Mouse (Mus musculus) spleen, postnatal 14 days (tissue): ENCODE results near the gene 1700020N01Rik.

ENCODE experiments used
- DNase-seq, 2 experiments: peaks; one replicate each; pipeline ENCODE4 v3.0.0; 2021 to 2022; ENCODE audit warnings: low spot score in 2 of 2

1700020N01Rik gene

DNA sequence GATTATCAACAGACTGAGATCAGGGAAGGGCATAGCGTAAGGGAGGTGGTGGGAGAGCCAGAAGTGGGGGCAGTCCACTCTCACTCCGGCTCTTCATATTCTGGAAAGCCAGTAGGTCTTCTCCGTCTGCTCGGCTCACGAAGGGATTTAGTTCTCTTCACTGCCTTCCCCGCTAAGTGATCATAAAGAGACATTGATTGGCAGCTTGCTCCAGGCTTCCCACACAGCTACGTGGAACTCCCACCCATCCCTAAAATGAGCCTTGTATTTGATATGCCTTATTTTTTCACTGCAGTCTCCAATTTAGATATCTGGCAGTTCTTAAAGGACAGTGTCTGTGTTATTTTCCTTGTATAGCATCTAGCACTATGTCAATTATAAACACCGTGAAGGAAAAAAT is 11.5 kb downstream of the 1700020N01Rik start:
- no peak for DNase-seq

GRCm38 (mm10) chr10:21605011-21605571 is 12.1 kb downstream of the 1700020N01Rik start:
- DNase-seq: no peak

DNA sequence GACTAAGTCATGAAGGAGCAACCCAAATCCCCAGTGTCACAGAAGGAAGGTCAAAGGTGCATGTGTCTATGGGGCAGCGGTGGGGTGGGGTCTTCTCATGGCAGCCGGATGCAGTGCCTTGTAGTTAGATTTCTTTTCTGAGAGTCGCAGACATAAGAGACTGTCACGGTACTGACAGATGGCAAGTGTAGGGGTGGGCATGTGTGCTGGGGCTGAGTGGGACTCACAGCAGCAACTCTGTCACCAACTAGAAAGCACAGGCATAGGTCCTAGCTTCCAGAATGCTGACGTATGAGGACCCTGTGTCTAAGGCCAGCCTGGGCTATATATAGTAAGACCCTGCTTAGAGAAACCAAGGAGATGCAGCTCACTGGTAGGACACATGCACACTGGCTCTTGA is 12.7 kb downstream of the 1700020N01Rik start:
- no peak for DNase-seq

DNA sequence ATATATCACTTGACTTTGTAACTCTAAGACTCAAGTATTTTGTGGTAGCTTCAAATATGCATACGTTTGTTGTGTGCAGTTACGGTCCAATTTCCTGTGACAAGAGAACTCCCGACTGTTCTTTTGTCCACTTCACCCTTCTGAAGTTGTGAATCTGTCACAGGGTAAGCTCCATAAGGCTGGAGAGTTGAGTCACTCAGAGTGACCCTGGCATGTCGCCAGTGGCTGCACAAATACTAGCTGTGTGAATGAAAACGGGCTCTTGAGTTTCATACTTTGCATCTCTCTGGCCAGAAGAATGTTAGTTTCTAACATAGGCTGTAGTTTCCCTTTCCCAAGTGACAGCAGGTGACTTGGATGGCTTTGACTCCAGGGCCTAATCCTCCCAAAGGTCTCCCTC is 14.0 kb downstream of the 1700020N01Rik start:
- no peak for DNase-seq

DNA sequence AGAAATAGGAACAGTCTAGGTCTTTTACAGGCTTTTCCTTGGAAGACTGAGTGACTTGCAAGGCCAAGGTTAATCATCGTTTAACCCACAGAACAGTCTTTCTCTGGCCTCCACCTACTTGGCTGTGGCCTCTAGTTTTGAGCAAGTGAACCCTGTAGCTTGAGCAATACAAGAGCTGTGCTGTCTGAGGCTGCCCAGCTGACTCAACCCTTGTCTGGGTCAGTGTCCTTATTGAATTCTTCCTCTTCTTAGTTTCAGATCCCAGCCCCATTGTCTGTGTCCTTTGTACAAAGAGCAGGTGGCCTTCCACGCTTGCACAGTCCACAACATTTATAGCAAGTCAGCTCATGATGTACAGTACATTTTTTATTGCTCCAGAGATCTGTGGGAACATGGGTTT is 16.6 kb downstream of the 1700020N01Rik start:
- DNase-seq: no peak

DNA sequence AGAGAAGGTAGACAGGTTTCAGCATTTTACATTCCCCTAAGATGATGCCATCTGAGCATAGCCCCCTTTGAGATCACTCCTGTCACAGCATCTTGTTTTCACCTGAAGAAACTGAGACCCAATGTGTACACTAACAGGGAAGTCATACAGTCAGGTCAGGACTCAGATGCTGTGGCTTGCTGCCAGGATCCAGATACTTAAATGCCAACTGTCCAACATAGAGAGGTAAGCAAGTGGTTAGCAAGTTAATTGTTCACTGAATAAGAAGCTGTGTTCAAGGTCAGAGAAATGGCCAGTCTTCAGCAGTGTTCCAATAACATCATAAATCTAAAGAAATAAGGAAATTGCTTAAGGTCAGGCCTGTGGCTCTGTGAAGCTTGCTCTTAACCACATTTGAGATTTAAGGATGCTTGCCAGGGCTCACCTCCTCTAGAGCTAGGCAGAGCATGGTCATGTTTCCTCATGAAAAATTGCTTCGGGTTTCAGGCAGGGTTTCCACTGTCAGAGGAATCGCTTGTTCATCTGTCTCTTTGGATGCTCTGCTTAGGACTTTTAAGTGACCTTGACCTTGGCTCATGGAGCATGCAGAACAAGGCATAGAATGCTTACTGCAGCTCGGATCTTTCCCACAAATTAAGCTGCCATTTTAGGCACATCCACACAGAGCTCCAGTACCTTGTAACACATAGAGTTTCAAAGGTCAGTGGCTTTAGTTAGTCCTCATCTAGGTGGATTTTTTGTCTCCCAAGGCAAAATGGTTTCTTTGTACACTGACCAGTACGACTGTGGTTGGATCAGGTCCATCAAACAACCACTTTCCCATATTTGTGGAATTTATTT is 20.3 kb downstream of the 1700020N01Rik start:
- DNase-seq: no peak

DNA sequence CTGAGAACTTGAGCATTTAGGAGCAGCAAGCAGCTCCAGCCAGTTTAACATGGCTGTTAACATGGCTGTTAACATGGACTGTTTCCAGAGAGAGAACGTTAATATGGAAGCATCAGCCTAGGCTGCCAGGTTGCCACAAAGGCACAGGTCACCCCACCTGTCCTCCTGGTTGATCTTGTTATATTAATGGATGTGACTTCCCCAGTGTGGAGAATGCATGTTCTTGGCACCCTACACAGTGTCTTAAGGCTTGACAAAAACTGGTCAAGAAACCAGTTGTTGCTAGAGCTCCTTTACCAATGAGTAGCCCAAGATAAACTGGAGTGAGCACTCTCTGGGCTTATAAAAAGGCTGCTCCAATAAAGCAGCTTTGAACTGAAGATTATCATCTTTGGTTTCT is 21.6 kb downstream of the 1700020N01Rik start:
- no peak for DNase-seq

DNA sequence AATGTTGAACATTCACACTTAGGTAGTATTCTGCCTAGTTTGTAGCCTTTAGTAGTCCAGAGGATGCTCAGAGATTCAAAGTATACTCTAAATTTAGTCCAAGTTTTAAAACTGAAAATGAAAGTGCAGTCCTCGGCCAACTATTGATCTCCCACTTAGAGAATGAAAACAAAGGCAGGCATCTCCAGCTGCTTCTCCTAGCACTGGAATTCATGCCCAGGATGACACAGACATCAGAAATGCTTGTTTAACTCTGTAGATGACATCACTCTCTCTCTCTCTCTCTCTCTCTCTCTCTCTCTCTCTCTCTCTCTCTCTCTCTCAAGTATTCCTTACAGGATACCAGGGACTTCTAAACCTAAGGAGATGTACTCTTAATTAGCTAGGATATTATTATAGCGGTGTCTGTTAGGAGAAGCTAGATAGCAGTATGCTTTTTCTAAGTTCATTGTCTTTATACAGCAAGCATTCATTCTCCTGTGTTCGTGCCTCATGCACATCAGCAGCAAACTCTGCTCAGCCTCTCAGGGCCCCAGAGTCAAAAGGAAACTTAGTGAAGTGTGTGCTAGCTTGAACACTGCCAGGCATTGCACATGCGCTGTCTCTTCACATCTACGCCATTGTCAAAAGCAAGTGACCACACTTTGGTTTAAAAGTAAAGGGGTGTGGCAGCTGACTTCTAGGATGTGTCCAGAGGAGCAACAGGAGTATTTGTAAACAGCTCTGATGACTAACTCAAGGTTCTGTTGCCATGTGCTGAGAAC is 26.0 kb downstream of the 1700020N01Rik start:
- DNase-seq: no peak

DNA sequence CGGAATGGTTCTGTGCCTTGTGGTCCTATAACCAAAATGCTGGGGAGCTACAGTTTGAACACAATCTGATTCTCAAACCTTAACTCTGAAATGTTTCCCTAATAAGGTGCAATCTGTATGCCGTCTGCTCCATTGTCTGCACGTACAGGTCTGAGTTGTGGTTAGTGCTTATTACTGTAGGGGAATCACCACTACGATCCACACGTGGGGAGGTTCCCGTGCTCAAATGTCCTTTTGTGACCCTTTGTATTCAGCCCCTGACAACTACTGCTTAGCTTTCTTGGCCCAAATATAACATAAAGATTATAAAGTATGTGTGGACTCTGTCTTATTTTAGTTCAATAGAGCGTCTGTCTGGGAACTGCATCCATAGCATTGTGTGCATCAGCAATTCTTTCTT is 29.1 kb downstream of the 1700020N01Rik start:
- DNase-seq: no peak

- DNase-seq: no peak
Observed at GRCm38 (mm10) chr10:21628555-21628954, 35.6 kb downstream of the 1700020N01Rik start.

DNA sequence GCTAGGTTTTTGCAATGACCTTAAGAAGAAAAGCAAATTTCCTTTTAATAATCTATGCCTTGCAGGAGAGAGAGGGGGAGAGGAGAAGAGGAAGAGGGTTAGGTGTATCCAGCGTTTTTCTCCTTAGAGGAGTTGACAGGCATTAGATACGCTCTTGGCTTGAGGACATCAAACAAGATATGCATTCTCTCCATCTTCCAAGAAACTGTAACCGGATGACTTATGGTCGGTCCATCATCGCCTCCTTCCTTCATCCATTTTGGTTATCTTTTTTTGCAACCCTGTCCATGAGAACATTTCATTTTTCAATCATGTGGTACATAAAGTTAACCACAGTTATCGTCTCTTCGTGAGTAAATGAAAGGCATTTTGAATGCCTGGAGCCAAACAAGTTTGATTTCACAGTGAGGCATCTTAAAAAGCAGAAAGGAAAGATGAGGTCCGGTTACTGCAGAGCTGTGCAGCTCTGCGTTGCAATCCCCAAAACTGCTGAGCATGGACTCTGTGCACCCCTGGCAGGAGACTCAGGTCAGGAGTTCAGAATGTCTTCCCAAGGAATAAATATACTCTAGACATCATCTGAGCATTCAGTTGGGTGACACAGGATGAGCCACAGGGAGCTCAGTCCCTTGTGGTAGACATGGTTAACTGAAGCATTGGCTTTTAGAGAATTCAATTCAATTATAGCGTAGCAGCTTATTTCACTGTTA is 36.2 kb downstream of the 1700020N01Rik start:
- no peak for DNase-seq

DNA sequence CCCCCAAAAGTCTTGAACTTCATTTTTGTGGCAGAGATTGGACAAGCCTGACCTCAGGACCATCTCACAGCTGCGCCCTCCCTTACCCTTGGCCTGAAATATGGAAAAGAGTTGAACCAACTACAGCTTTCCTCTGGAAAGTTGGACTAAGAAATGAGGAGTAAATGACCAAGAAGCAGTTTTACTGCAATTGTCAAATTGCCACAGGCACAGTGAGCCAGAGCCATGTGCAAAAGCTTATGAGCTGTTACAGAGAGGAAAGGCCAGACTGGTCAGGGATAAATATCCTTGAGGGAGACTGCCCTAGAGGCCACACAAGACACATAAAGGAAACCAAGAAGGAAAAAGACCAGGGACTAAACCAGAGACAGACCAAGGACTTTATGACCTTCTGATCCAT is 38.5 kb downstream of the 1700020N01Rik start:
- no peak for DNase-seq

DNA sequence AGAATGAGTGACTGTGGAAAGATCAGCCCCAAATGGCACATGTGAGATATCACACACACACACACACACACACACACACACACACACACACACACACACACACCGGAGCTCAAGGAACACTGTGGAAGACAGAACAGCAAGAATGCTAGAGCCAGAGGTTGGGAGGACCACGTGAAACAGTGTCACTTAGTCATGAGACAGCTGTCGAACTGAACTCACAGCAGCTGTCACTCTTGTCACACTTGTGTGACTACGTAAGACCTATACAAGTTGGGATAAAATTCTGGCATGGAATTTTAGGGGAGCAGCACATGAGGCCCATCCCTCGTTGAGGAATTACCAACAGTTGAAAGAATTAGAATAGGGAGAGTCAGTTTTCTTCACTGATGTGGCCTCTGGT is 39.7 kb downstream of the 1700020N01Rik start:
- DNase-seq: no peak

DNA sequence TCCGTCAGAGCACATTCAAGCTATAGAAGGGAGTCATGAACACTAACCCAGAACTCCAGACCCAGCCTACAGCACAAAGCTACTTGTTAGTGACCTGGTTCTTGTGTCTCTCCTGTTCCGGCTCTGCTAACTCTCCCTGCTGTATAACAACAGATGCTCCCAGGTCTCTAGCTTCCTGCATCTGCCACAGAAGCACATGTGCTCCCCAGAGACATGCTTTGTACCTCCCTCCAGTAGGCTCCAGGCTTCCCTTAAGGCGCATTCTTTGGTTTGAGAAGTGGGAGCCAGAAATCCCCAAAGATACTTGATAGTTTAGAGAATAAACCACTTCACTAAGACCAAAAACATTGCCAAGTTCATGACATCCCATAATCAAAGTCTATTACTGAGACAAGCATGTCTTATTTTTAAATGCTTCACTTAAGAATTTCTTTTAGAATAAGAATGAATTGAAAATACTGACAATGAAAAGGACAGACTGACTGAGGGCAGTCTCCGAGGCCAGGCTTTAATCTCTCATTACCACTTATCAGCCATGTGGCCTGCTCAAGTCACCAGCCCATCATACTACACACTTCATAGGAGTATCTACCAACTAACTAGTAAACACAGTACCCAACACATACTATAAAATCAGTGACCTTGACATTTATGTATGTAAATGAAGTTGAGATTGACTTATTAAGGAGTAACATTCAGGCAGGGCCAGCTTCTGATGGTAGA is 43.2 kb downstream of the 1700020N01Rik start:
- DNase-seq: no peak

GRCm38 (mm10) chr10:21636711-21637081 is 43.8 kb downstream of the 1700020N01Rik start:
- no peak for DNase-seq

- DNase-seq: no peak
Observed at GRCm38 (mm10) chr10:21651388-21651787, 58.4 kb downstream of the 1700020N01Rik start.

- no peak for DNase-seq
Observed at GRCm38 (mm10) chr10:21652426-21653345, 59.7 kb downstream of the 1700020N01Rik start.

DNA sequence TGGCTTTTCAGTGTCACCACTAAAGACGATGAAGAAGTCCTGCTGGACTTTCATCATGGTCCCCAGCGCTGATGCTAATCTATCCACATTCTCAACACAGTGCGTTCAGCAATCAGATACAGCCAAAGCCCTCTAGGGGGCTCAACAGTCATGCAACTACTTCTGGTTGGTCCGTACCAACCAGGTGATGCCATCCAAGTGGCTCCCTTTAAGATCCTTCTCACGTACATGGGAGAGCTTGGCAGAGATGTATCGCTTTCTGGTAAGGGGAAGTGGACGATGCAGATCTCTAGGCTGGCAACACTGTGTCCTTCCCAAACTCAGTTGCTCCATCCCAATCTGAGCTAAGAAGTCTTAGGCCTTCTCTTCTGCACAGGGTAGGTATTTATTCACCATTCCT is 60.5 kb downstream of the 1700020N01Rik start:
- no peak for DNase-seq

GRCm38 (mm10) chr10:21659576-21660246 is 66.8 kb downstream of the 1700020N01Rik start:
- no peak for DNase-seq

DNA sequence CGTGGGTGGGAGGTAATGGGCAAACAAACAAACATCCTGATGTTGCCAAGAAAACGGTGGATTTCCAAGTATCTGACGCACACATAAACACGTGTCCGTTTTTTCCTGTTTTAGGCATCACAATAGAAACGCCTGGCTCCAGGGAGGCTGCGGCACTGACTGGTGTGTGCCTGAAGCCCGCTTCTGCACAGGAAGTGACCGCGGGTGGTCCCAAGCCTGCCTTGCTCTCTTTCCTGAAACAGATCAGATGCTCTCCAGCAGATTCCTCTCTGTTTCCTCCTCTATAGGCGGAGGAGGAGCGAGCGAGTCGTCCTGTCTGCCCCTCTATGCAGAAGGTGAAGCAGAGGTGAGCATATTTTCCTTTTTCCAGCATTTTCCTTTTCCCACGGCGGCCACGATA is 76.0 kb downstream of the 1700020N01Rik start:
- DNase-seq: no peak
